Mouse (Mus musculus) induced T-regulatory cell, adult 2 months (primary cell): Measurements from ENCODE around the gene Gm11042.
A peak's percentile ranks its signal among the peaks of the same experiment; 100 is the strongest.

ENCODE experiments used
- DNase-seq: peaks from one replicate; pipeline ENCODE4 v3.0.0-alpha.2; 2012; ENCODE audit warnings: low read depth

The Gm11042 gene

DNA sequence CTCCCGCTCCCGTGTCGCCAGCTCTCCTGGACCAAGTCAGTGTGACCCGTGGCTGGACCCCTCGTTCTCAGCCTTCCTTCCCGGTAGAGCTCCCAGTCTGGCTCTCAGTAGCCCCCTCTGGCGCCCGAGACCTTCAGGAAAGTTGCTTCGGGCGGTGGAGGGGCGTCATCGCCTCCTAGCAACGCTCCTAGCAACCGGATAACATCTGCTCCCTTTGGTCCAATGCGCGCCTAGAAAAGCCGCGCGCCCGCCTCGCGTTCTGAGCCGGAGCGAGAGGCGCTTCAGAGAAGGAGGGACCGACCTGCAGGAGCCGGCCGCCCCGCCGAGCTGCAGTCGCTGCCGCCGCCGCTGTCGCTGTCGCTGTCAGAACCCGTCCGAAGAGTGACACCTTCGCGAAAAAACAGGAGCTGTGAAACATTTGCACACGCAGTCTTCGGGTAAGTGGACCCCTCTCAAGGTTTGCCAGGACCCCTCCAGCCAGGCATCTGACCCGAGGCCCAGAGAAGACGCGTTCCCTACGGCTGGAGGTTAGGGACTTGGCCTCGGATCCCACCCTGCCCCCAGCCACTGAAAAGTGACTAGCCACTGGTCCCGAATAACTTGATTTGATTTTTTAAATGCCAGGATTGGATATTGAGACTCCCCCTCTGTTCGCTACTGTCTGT is 32.0 kb downstream of the Gm11042 start:
- peak; percentile 3 for DNase-seq

DNA sequence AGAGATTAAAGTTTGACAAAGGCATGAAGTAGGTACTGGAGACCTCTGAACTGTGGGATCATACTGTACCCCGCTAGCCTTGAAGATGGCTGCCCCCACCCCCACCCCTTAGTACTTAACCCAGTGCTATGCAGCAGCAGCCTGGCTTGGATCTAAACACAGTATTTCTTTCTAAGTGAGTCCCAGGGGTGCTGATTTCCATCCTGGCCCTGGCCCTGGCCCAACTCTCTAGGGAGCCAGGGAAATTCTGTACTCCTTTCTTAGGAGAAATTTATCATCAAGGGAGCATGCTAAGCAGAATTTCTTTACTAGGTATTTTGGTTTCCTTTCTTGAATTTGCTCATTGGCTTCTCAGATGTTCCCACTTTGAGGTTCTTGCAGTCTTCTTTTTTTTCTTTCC is 33.3 kb downstream of the Gm11042 start:
- DNase-seq = no peak

DNA sequence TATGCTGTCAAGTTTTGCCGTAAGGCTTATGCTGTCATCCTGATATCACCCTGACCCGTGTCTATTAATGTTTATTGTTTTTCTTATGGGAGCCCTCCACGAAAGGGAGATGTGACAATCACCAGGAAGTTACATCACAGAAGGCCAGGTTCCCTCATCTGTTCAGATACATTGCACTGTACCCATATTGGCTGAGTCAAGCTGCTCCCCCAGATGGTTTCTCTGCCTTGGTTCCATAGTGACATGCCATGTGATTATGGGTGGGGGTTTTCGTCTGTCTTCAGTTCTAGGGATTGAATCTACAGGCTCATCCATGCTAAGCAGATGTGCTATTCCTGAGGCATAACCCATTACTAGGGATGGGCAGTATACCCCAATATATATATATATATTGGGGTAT is 34.8 kb downstream of the Gm11042 start:
- no peak for DNase-seq

DNA sequence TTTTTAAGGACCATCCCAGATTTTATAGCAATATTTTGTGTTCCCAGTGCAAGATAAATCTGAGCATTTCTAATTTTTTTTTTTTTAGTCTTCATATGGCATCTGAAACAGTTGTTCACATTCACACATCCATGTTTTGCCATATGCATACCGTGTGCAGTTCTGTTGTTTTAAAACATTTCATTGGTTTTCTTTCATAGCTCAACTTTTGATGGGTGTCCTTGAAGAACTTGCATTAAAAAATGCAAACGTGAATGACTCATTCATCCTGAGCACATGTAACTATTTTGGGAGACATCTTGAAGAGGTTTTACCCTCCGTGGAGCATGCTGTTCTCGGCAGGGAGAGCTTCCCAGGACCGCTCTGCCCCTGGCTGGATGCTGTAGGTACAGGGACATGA is 38.9 kb downstream of the Gm11042 start:
- DNase-seq = no peak

DNA sequence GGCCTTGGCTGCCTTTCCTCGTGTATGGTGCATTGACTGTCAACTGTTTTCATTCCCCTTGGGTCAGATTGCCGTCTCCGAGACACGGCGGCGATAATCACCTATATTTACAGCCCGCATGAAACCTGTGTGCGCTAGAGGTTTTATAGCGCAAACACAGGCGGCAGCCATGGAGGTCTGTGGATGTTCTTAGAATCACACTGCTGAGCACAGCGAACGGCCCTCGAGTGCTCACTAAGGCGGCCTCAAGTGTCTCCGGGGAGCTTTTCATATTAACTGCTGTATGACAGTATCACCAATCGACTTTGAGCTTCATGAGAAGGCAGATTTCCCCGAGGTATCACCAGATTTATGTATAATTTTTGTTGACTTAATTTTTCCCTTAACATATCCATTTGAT is 43.6 kb downstream of the Gm11042 start:
- DNase-seq = no peak

DNA sequence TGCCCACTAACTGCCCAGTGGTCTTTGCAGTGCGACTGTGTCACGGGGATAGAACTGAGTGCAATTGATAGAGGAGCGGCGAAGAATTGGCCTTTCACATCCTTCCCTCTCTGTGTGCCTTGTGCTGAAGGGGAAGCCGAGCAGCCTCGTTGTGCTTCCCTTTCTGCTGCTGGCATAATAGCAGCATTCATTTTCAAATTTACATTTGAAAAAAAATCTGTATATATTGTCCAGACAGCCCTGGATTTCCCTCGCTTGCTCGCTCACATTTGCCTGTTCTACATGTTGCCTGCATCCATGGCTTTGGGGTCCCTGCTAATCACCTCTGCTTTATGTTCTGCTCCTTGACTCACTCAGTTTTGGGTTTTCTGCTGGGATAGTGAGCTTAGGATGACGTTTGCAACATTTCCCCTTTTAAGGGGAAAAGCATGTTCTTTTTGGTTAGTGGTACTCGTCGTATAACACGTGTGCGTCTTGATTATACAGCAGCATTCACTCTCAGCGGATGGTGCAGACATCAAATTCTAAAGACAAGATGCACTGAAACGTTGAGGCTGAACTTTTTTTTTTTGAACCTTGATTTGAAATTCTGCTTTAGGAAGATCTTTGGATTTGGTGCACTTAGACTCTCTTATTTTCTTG is 47.4 kb downstream of the Gm11042 start:
- DNase-seq = no peak

DNA sequence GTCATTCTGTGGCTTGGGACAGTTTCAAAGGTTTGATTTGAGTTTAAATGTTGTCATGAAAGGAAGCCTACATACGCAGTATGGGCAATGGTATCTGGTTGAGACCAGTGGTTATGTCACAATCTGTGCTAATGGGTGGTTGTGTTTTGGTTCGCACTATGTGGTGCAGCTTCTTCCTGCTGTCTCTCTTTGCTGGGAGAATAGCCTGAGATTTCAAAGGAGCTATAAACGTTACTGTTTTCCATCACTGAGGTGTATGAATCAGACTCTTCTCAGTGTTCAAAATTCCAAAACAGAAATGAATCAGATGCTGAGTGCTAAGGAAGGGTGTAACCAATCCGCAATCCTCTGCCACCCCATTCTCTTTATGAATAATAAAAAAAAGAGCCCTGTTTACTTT is 49.1 kb downstream of the Gm11042 start:
- DNase-seq = no peak
